Mouse (Mus musculus) cortical plate, adult 2 months (tissue): Measurements from ENCODE around the gene Rere.

Source experiments
- CTCF ChIP-seq: fragments of 200-500 bp; IDR thresholded peaks from 2 replicates; pipeline ENCODE4 v1.5.1; 2011; ENCODE audit warnings: mild to moderate bottlenecking, control low read depth, low read length; ENCODE audit not compliant: insufficient read depth; ENCODE audit errors: extremely low read depth
- POLR2A ChIP-seq: fragments of 200-500 bp; IDR thresholded peaks from 2 replicates; pipeline ENCODE4 v1.6.1; 2011; ENCODE audit warnings: mild to moderate bottlenecking, low read length, control low read depth; ENCODE audit not compliant: insufficient read depth; ENCODE audit errors: extremely low read depth

- TF ChIP-seq CTCF (no peak), POLR2A (no peak)
These were observed 21.3 kb upstream of the Rere start for GRCm38 (mm10) chr4:150260111-150260510.
